In genomic region chr5:143122673-143123072, GRCm38 (mm10) we compare ENCODE assay signal across 20 mouse cellular contexts. TPM values are rescaled to one million over a fixed set of nuclear protein-coding genes. Genes with fewer than 3 reads are reported as not detected.
"Had no signal": no experiment of that assay in that cellular context is flagged by ENCODE, and none has a peak within 500 bp of the region (broad histone marks: within the 10 kb centered on the region; RNA-seq: fewer than 3 reads in every experiment).

No protein-coding gene starts in this region.

- H3K9me3 ChIP-seq: lung, embryonic 15.5 days; midbrain, embryonic 12.5 days; neural tube, embryonic 12.5 days; stomach, embryonic 15.5 days had no signal

- DNase-seq: liver, postnatal 0 days; lung, adult 2 months; lung, postnatal 14 days; lung, postnatal 36 days; midbrain, embryonic 14.5 days; right cerebral cortex, postnatal 14 days; thymus, adult 2 months; thymus, postnatal 25 days had no signal

- H3K9ac ChIP-seq: liver, postnatal 0 days; lung, embryonic 15.5 days; midbrain, embryonic 12.5 days; neural tube, embryonic 12.5 days; stomach, embryonic 15.5 days had no signal

- H3K4me3 ChIP-seq: lung, embryonic 15.5 days; megakaryocyte, embryonic 14.5 days; midbrain, embryonic 12.5 days; neural tube, embryonic 12.5 days; stomach, embryonic 15.5 days had no signal

- H3K27me3 ChIP-seq: lung, embryonic 15.5 days; midbrain, embryonic 12.5 days; neural tube, embryonic 12.5 days; stomach, embryonic 15.5 days had no signal

- H3K36me3 ChIP-seq: lung, embryonic 15.5 days; midbrain, embryonic 12.5 days; neural tube, embryonic 12.5 days; stomach, embryonic 15.5 days had no signal

- H3K4me2 ChIP-seq: lung, embryonic 15.5 days; midbrain, embryonic 12.5 days; neural tube, embryonic 12.5 days; stomach, embryonic 15.5 days had no signal

- H3K4me1 ChIP-seq: lung, embryonic 15.5 days; megakaryocyte, embryonic 14.5 days; neural tube, embryonic 12.5 days; stomach, embryonic 15.5 days had no signal

- ATAC-seq: liver, postnatal 0 days; lung, postnatal 0 days had no signal

- H3K27ac ChIP-seq: lung, embryonic 15.5 days; macrophage; midbrain, embryonic 12.5 days; neural tube, embryonic 12.5 days; stomach, embryonic 15.5 days; stomach, postnatal 0 days had no signal

RNA-seq across cellular contexts. Expression of gene Olfr718-ps1, which starts 24.7 kb away (rescaled TPM):
- polyA plus RNA-seq: lung, adult 2 months; lung, embryonic 15.5 days; lung, postnatal 0 days; macrophage; midbrain, embryonic 12.5 days; midbrain, embryonic 14.5 days; midbrain, postnatal 0 days; neural tube, embryonic 12.5 days; spleen, adult 2 months; stomach, embryonic 15.5 days; stomach, postnatal 0 days; testis, adult 2 months; thymus, adult 2 months had no signal

RNA-seq across cellular contexts. Expression of gene Spdye4b, which starts 58.1 kb away (rescaled TPM):
- polyA plus RNA-seq: liver, postnatal 0 days; lung, adult 2 months; lung, embryonic 15.5 days; lung, postnatal 0 days; macrophage; midbrain, embryonic 12.5 days; midbrain, embryonic 14.5 days; midbrain, postnatal 0 days; neural tube, embryonic 12.5 days; neural tube, embryonic 14.5 days; spleen, adult 2 months; stomach, embryonic 15.5 days; stomach, postnatal 0 days had no signal
